Comparison of ENCODE assay signal across 16 mouse cellular contexts in the genomic region with DNA sequence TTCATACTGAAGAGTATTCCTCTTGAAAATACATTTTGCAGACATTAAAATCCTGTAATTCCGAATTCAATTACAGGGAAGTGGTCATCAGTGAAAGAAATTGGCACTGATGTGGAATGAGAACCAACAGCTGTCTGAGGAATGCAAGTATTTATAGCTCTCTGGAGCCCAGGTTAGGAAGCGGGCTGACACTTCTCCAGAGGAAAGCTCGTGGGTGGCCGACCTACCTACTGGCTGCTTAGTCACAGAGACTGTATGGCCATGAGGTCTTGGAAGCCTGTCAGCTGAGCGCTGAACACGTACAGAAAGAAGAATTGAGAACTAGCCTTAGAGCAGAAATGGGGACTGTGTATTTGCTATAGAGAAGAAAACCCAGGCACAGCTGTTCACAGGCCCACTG.
DNase-seq lines count a peak whose midpoint lies in the region; ATAC-seq and TF ChIP-seq lines count a peak whose summit lies in the region.
"Had no signal": no experiment of that assay in that cellular context is flagged by ENCODE, and none has a peak within 500 bp of the region (broad histone marks: within the 10 kb centered on the region; RNA-seq: fewer than 3 reads in every experiment).

No protein-coding gene starts in this region.

- no peak for TF ChIP-seq EP300 in liver, postnatal 0 days (IDR thresholded peaks at IDR 0.05; ENCODE audit: low read depth)

- no peak for TF ChIP-seq CTCF in gastrocnemius, adult 2 months (IDR thresholded peaks at IDR 0.05)
- TF ChIP-seq CTCF in kidney, adult 2 months (conservative IDR thresholded peaks at IDR 0.05; ENCODE audit: insufficient read depth, insufficient read length, low read depth, low read length): no peak
- no peak for TF ChIP-seq CTCF in liver, postnatal 0 days (IDR thresholded peaks at IDR 0.05; ENCODE audit: low read depth)

- H3K4me3 ChIP-seq in gastrocnemius, adult 2 months: peak overlapping the region; percentile 47
- H3K4me3 ChIP-seq in kidney, adult 2 months (ENCODE audit: insufficient read depth, low read depth, low read length): no peak overlapping the region
- H3K4me3 ChIP-seq in liver, postnatal 0 days (ENCODE audit: low read depth, low read length): no peak overlapping the region
- H3K4me3 ChIP-seq: erythroblast, embryonic 14.5 days; hindbrain, embryonic 12.5 days; liver, embryonic 15.5 days had no signal

- no peaks in the 10 kb centered on the region for H3K27me3 ChIP-seq in kidney, adult 2 months (replicated peaks; ENCODE audit: control insufficient read depth, insufficient read depth, low read length)
- no peaks in the 10 kb centered on the region for H3K27me3 ChIP-seq in liver, postnatal 0 days (ENCODE audit: insufficient read depth, low read length)
- H3K27me3 ChIP-seq: CH12.LX; hindbrain, embryonic 12.5 days; liver, embryonic 15.5 days had no signal

- ATAC-seq in granulocyte monocyte progenitor cell, adult 5-6 weeks (replicated peaks; ENCODE audit: poor library complexity, severe bottlenecking): peak; percentile 42
- no peak for ATAC-seq in liver, postnatal 0 days

- no peaks in the 10 kb centered on the region for H3K9me3 ChIP-seq in liver, postnatal 0 days (ENCODE audit: low read length)
- H3K9me3 ChIP-seq: hindbrain, embryonic 12.5 days; liver, embryonic 15.5 days had no signal

- H3K36me3 ChIP-seq in kidney, adult 2 months (ENCODE audit: control insufficient read depth, insufficient read depth, low read length): no peaks in the 10 kb centered on the region
- no peaks in the 10 kb centered on the region for H3K36me3 ChIP-seq in liver, postnatal 0 days (replicated peaks; ENCODE audit: insufficient read depth, low read length)
- H3K36me3 ChIP-seq: hindbrain, embryonic 12.5 days; liver, embryonic 15.5 days had no signal

- no peak for TF ChIP-seq POLR2A in kidney, adult 2 months (IDR thresholded peaks at IDR 0.05; ENCODE audit: low read depth, low read length)

- H3K4me1 ChIP-seq in kidney, adult 2 months (ENCODE audit: control insufficient read depth, insufficient read depth, low read length): peaks cover 15% of the 10 kb centered on the region
- no peaks in the 10 kb centered on the region for H3K4me1 ChIP-seq in liver, postnatal 0 days (ENCODE audit: insufficient read depth)
- H3K4me1 ChIP-seq: liver, embryonic 15.5 days had no signal

- H3K4me2 ChIP-seq in liver, postnatal 0 days (ENCODE audit: low read depth, low read length): no peak overlapping the region
- H3K4me2 ChIP-seq: hindbrain, embryonic 12.5 days; liver, embryonic 15.5 days had no signal

- no peak overlapping the region for H3K9ac ChIP-seq in liver, postnatal 0 days (replicated peaks)
- H3K9ac ChIP-seq: hindbrain, embryonic 12.5 days; liver, embryonic 15.5 days had no signal

- peak overlapping the region; percentile 78 for H3K27ac ChIP-seq in gastrocnemius, adult 2 months
- H3K27ac ChIP-seq in kidney, adult 2 months (ENCODE audit: insufficient read depth, low read depth, low read length): peak overlapping the region; percentile 20; the same call in 1 of the 2 replicates
- no peak overlapping the region for H3K27ac ChIP-seq in liver, postnatal 0 days (ENCODE audit: low read depth)
- H3K27ac ChIP-seq: hindbrain, embryonic 12.5 days; liver, embryonic 15.5 days had no signal

- DNase-seq in gastrocnemius, adult 2 months: peak; percentile 74
- no peak for DNase-seq in gastrocnemius, postnatal 10 days
- DNase-seq in kidney, adult 2 months: peak; percentile 18
- DNase-seq in kidney, postnatal 36 days: no peak
- peak; percentile 33 for DNase-seq in A20 (ENCODE audit: low read depth, low spot score)
- DNase-seq in liver, postnatal 0 days: no peak
- no peak for DNase-seq in layer of hippocampus, postnatal 36 days
- DNase-seq: adrenal gland, postnatal 25 days; left cerebral cortex, postnatal 4 days; right cerebral cortex, postnatal 4 days; thymus, postnatal 36 days had no signal

- intact Hi-C loops in gastrocnemius, adult 2 months (cut with DNase I): loop anchor here (5.0 kb wide), 1 partner anchor 33 kb away; no protein-coding TSS in a partner anchor

- 38% methylated on average over 6 of the region's 6 CpGs for WGBS in kidney, adult 2 months
- whole genome bisulfite sequencing in liver, postnatal 0 days (ENCODE audit: insufficient replicate concordance): 64% methylated on average over 6 of the region's 6 CpGs

Comparison
In these comparisons a context has a peak if more than half of its experiments do, and no peak if none do; other contexts are left out.
1. DNase-seq: peak in gastrocnemius, adult 2 months (single experiment), kidney, adult 2 months (single experiment) and A20 (single experiment); none in gastrocnemius, postnatal 10 days (single experiment), kidney, postnatal 36 days (0 of 2), liver, postnatal 0 days (single experiment) and layer of hippocampus, postnatal 36 days (0 of 2).